Mouse (Mus musculus) layer of hippocampus, postnatal 10 days (tissue): ENCODE measurements around the gene Hoxb4. TPM values are rescaled to one million over a fixed set of nuclear protein-coding genes. Genes with fewer than 3 reads are reported as not detected.

Source experiments
- DNase-seq, 2 experiments: peaks; one replicate each; pipeline ENCODE4 v3.0.0; 2021; ENCODE audit warnings: low spot score in 2 of 2
- total RNA-seq, 2 experiments: library from RNA; stranded (reverse); gene quantifications; 2 replicates each; pipeline ENCODE4 v1.2.3; 2021

The Hoxb4 gene
- total RNA-seq, 2 experiments from 2014 or later = not detected

GRCm38 (mm10) chr11:96333241-96334001 is 15.4 kb downstream of the Hoxb4 start:
- no peak for DNase-seq

- DNase-seq = no peak
Observed at GRCm38 (mm10) chr11:96334002-96334364, 15.9 kb downstream of the Hoxb4 start.

DNA sequence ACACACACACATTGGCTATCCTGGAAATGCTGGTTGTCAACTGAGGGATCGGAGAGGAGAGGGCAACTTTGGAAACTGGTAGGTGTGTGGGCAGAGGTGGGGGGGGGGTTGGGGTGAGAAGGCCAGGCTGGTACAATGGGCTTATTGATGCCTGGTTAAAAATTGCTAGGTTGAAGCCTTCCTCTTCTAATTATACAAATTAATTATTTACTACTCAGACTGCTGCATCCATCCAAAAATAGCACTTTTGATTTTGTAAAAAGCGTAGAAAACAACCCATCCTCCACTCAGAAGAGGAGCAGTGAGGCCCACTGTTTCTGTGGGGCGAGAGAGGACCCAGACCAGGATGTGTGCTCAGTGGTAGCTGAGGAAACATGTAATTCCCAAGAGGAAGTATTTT is 16.9 kb downstream of the Hoxb4 start:
- DNase-seq = no peak

- DNase-seq = no peak
Observed at GRCm38 (mm10) chr11:96336597-96336996, 18.5 kb downstream of the Hoxb4 start.

DNA sequence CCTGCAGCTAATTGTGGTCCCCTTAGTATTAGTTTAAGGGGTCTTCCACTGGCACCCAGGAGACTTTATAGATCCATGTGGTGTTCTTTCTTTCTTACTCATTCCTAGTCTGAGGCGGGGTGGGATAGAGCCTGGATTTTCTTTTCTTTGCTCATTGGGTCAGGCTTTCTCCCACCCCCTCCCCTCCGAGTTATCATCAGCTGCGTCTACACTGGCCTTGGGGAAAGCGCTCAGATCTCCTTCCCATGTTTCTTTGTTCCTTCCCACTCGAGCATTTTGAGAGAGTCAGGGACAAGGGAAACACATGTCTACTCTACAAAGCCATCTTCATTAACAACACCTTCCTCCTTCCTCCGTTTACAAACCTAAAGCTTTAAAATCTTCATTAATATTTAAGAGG is 19.0 kb downstream of the Hoxb4 start:
- DNase-seq = no peak

DNA sequence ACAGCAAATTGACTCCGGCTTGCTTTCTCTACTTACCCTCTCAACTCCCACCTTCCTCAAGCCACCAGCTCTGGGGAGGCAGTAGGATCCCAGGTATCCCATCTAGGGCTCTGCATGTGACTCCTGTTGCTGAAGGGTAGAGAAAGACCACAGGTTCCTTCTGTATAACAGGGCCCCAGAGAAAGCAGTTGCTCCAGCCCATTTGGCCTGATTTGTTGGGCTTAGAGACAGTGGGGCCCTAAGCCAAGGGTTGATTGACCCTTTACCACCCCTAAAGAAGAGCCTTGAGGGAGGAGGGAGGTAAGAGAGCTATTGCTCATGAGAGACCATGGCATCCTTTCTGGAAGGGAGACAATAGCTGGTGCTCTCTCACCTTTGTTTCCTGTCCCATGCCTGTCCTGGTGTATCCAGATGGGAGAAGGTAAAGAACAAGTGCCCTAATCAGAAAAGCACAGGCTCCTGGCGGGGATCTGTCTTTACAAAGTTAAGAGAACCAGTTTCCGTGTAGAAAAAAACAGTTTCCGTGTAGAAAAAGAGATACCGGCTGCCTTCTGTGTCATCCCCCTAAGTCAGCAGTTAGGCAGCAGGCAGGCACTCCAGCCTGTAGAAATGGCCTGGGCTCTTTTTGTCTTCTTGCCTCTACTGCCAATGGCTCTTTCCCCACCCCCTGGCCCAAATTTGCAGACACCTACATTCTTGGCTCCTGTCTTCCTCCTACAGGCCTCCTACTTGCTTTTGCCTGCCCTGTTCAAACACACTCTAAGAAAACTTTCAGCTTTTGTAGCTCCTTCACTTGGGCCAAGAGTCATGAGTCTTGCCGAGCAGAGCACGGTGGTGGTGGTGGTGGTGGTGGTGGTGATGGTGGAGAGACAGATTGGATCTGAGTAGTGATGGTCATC is 21.1 kb downstream of the Hoxb4 start:
- DNase-seq = no peak

DNA sequence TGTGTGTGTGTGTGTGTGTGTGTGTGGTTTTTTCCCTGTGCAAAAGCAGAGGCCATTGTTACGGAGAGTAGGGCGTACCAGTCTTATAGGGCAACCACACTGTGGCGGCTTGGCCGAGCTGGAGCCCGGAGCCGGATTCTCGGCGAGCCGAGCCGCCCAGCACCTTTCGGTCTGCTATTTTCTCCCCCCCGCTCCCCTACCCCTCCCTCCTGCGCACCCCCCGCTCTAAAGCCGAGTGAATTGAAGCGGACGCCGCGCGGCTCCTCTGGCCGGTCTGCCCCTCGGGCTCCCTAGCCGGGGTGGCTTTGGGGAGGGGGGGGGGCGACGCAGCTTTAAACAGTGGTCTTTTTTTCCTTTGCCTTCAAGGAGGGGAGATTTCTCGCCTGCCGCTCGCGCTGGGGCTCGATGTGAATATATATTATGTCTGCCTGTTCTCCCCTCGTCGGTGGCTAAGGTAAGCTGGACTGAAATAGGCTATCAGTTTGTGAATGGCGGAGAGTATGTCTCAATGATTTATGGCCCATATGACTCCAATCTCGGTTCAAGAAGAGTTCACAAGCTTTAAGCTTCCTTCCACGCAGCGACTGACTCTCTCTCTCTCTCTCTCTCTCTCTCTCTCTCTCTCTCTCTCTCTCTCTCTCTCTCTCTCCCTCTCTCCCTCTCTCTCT is 22.8 kb downstream of the Hoxb4 start:
- no peak for DNase-seq

GRCm38 (mm10) chr11:96341701-96342575 is 23.9 kb downstream of the Hoxb4 start:
- DNase-seq = no peak

- no peak for DNase-seq
Observed at GRCm38 (mm10) chr11:96342576-96342930, 24.5 kb downstream of the Hoxb4 start.

DNA sequence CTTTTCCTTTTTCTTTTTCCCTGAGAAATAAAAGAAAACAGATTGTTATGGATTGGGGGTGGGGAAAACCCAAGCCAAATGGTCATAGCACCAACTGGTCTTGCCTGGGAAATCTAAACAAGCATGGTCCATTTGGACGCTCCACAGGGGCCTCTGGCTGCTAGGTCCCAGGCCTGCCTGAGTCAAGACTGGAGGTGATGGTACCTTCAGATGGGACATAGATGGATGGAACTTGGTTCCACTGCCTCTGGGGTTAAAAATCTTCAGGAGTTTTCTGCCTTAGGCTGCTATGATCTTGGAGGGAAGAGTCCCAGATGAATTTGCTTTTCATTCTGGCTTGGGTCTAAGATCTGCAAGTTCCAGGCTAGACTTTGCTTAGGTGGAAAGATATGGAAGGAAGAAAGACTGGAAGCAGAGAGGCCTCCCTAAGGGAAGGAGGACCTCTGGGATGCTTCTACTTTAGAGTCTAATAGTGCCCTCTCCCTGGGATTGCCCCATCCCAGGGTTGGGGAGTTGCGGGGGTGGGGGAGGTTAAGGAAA is 25.2 kb downstream of the Hoxb4 start:
- DNase-seq = no peak

GRCm38 (mm10) chr11:96344061-96344877 is 26.2 kb downstream of the Hoxb4 start:
- no peak for DNase-seq

DNA sequence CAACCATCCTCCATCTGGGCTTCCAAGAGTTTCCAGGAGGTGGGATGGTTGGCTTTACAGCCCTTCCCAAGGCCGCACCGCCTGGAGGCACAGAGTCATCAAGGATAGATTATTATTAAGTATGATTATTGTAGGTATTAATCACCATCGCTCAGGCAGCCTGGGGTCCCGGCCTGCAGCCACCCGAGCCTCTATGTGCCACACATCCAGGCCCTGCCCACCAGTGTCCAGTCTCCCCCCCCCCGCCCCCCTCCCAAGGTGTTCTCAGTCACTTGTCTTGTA is 26.8 kb downstream of the Hoxb4 start:
- DNase-seq = no peak

DNA sequence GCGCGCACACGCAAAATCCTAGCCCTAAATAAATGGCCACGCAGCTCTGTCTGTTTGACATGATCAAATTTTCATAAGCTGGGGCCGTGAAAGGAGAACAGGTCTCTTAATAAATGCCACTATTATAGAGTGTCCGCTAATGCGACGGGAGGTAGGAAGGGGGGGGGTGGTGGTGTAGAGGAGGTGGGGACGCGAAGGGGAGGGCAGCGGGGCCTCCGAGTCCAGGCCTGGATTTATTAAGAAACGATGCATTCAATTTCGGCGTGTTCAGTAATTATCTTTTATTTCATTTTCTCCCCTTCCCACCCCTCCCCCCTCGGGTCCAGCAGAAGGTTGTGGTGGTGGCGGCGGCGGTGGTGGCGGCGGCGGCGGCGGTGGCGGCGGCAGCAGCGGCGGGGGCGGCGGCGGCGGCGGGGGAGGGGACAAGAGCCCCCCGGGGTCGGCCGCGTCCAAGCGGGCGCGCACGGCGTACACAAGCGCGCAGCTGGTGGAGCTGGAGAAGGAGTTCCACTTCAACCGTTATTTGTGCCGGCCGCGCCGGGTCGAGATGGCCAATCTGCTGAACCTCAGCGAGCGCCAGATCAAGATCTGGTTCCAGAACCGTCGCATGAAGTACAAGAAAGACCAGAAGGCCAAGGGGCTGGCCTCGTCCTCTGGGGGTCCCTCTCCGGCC is 27.3 kb downstream of the Hoxb4 start:
- DNase-seq = no peak

GRCm38 (mm10) chr11:96345893-96346806 is 28.1 kb downstream of the Hoxb4 start:
- DNase-seq = no peak

DNA sequence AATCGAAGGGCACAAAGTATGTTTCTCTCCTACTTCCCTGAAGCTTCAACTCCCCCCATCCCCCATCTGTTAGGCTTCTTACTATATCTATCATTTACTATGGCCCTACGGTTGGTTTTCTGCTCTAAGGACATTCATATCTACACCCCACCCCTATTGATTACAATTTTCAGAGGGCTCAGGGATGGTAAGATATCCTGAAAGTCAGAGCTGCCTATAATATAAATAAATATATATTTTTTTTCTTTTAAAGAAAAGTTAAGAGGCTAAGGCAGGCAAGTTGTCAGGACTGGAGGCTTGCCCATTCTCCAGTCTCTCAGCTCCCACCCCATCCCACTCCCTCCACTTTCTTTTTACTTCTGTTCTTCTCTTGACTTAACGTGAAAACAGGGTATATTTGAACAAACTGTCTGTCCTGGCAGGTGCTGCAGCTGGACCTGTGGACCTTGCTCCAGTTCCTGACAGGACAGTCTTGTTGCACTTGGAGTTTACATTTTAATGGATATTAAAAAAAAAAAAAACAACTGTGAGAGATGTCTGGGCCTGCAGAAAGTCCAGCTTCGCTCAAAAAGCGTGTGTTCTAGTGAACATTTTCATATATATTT is 29.0 kb downstream of the Hoxb4 start:
- DNase-seq = no peak

DNA sequence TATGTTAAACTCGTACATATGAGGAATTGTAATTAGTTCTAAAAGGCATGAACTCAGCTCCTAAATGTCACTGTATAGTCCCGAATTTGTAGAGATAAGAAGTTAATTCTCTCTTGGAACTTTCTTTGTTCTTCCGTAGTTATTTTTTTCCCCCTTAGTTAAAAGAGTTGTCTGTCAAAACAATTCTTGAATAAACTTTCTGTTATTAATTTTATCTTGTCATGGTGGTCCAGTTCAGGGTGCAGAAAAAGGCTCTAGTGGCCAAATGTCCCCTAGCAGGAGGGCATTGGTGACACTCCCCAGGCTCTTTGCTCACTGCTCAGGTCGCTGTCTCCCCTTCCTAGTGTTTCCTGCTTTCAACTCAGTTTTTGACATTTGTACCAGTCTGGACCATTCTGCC is 29.6 kb downstream of the Hoxb4 start:
- no peak for DNase-seq

DNA sequence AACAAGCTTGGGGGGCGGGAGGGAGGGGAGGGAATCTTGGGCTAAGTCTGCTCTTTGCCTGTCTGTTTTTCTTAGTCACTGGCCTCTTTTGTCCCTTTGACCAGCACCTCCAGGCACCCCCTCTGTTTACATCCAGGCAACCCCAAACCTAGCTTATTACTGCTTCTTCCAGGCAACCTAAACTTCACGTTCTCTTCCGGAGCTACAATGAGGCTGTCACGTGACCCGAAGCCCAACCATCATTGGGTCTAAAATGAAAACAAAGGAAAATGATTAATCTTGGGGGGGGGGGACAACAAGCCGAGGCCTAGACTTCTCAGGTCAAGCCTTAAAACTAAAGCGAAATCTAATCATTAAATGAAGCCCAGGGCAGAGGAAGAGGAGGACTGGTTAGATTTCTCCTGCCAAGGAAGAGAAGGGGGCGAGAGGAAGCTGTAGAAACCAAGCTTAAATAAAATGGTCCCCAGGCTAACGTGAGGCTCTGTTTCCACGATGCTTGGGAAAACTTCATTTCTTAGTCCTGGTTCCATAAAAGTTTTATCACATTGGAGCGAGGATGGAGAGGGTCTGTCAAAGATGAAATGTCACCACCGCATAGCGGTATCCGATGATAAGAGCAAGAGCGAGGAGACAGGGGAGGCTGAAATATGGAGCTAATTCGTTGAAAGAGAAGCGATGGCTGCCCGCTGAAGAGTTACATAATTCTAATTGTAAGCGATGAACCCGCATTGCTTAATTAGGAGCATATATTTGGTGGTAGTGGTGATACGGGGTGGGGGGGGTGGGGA is 30.3 kb downstream of the Hoxb4 start:
- no peak for DNase-seq
